Mouse (Mus musculus) heart, adult 9 months (tissue): Measurements from ENCODE around the gene Ppp1r36.
"Not testable (repeated sequence)": the region's sequence is repeated elsewhere in the genome, so short reads cannot be mapped to it uniquely, and the experiment has no call there.

Experiments used
- DNase-seq, 2 experiments: peaks; one replicate each; pipeline ENCODE4 v3.0.0; 2022; ENCODE audit warnings: low spot score in 2 of 2

Ppp1r36 gene

DNA sequence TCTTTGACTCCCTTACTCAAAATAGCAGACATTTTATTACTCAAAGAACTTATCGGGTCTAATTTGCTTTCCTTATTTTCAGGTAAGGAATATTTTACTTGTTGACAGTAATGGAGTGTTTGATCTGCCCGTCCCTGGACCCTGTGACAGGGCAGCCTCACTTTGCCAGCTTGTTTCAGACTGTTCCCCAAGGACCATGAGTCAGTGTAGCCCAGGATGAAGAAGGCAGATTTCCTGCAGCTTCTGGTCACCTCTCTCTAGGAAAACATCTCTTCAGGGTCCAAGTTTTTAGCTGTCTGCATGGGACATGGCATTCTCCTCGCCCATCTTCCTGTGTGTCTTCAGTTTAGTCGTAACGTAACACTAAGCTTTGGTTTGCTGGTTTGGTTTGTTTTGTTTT, 20.1 kb upstream of the Ppp1r36 start:
- no peak for DNase-seq

GRCm38 (mm10) chr12:76401674-76402073, 15.7 kb upstream of the Ppp1r36 start:
- DNase-seq: no peak

DNA sequence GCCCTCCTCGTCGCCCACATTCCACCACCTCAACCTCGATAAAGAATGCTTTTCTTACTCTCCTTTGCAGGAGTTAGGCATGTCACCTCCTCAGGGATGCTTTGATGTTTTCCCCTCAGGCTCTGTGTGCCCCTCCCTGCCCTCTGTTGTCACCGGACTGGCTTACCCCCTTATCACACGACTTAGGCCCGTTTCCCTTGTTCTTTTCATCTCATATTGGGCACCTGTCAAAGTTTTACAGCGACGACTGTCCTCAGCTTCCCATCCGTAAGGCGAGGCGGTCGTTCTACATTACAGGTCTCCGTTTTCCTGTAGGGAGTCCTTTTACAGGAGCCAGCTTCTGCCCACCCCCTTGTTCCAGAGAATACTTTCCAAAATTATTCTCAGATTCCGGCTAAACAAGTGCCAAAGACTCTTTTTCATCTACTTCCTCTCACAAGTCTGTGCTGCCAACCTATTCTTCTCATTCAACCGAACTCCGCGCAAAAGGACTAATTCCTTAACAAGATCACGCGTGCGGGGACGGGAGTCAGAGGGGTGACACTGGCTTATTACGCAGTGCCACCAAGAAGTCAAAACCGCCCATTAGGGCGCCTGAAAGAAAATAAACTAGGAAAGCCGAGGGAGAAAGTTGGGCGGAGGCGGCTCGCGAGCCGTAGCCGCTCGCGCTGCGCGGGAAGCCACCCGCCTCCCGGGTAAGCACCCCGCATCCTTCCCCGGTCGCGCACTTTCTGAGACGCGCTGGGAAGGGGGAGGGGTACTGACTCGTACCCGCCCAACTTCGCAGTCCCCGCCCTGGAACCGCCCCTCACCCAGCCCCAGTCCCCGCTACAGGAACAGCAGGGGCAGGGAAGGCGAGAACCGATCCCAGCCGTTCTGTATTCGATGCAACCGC, 14.1 kb upstream of the Ppp1r36 start:
- peak in 1 of 2 experiments; percentile 10 for DNase-seq

- DNase-seq: peak; percentile 100
Measured at GRCm38 (mm10) chr12:76403886-76404537, 13.3 kb upstream of the Ppp1r36 start, which contains the start of gene Hspa2. TSS of gene Hspa2 (plus strand) at chr12:76404176.

DNA sequence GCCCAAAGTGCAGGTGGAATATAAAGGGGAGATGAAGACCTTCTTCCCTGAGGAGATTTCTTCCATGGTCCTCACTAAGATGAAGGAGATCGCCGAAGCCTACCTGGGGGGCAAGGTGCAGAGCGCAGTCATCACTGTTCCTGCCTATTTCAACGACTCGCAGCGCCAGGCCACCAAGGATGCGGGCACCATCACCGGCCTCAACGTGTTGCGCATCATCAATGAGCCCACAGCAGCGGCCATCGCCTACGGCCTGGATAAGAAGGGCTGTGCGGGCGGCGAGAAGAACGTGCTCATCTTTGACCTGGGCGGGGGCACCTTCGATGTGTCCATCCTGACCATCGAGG, 12.5 kb upstream of the Ppp1r36 start:
- DNase-seq: peak in 1 of 2 experiments; percentile 7

- peak; percentile 12 to 18 for DNase-seq
Measured at GRCm38 (mm10) chr12:76405183-76405970, 12.0 kb upstream of the Ppp1r36 start.

GRCm38 (mm10) chr12:76405971-76406370, 11.4 kb upstream of the Ppp1r36 start:
- DNase-seq: peak in 1 of 2 experiments; percentile 18

DNA sequence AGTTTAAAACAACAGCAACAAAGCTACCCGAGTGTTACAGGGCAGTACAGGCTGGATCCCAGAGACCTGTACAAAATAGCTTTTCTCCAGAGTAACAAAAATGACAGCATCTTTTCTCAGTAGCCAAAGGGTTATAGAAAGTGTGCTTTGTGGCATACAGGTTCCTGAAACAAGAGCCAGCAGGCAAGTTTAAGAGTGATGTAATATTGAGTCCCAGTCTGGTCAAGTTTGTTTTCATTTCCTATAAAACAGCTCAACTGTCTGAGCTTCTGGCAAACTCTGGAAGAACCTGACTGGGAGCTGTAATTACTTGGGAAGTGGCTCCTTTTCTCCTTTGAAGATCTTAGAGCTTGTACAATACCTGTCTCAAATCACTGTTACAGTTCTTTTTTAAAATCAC, 10.2 kb upstream of the Ppp1r36 start:
- no peak for DNase-seq

DNA sequence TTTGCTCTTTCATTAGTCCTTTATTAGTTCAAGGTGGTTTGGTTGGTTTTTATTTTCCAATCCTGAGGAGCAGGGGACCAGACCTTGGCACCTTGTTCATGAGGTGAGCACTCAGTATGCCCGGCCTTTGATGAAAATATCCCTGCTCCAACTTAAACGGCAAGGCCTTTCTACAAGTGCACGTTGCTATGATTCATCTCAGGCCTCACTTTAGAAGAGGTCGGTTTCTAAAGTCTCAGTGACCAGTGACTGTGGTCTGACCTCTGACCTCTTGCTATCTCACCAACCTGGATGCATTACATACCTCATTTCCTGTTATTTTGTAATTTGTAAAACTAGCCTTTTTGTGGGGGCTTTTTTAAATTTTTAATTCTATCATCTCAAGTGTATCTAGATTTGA, 8.2 kb upstream of the Ppp1r36 start:
- DNase-seq: no peak

DNA sequence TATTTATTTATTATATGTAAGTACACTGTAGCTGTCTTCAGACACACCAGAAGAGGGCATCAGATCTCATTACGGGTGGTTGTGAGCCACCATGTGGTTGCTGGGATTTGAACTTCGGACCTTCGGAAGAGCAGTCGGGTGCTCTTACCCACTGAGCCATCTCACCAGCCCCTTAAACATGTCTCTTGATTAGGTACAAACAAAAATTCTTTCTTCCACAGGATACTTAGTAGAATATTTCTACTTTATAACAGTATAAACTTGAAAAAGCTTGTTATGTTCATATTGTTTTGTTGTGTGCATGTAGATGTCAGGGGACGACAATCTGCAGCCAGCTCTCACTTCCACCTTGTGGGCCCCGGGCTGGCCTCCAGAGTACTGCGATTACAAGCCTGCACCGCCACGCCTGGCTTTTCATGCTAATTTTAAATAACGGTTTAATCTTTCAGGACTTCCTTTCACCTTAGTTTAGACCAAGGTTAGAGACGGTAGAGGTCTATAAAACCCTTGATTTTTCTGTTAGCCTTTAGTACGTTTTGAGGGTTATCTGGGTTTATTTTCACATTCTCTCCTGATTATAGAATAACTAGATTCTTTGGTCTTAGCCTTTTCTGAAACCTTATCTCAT, 1.8 kb upstream of the Ppp1r36 start:
- DNase-seq: no peak

GRCm38 (mm10) chr12:76418346-76418745, 1.0 kb downstream of the Ppp1r36 start:
- DNase-seq: no peak

DNA sequence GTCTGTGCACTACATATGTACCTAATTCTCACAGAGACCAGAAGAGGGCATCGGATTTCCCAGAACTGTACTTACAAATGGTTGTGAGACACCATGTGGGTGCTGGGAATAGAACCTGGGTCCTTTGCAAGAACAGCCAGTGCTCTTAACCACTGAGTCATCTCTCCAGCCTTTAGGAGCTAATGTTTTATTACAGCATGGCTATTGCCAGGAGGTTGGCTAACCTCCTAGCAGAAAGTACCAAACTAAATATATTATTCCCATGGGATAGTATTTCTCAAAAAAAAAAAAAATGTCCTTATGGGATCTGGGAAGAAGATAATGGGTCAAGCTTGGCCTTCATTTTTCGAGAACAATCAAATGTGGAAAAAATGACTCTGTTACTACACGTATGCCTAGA, 7.9 kb downstream of the Ppp1r36 start:
- DNase-seq: no peak

- no peak for DNase-seq
Measured at GRCm38 (mm10) chr12:76427546-76427945, 10.2 kb downstream of the Ppp1r36 start.

DNA sequence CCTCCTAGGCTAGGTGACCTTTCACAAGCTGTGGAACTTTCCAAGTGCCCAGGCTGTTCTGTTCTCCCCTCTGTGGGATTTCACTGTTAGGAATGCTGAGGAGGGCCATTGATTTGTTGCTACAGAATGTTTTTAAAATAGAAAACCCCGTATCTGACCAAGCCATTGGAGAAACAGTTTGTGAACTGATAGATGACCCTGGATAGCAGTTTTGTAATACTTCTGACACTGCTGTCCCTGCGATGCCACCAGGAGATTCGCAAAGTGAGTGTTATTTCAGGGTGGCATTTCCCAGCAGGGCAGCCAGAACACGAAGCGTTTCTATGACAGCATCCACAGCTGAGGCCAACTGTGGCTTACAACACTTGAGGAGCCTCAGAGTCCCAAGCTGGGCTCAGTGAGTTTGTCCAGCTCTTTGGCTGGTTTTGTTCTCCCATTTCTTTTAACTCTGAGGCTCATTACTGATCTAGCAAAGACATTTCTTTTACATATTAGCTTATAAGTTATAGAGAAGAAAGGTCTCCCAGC, 13.6 kb downstream of the Ppp1r36 start:
- DNase-seq: no peak

- DNase-seq: peak in 1 of 2 experiments; percentile 10
Measured at GRCm38 (mm10) chr12:76431431-76431830, 14.1 kb downstream of the Ppp1r36 start.

- no peak for DNase-seq
Measured at GRCm38 (mm10) chr12:76434111-76434510, 16.8 kb downstream of the Ppp1r36 start.

DNA sequence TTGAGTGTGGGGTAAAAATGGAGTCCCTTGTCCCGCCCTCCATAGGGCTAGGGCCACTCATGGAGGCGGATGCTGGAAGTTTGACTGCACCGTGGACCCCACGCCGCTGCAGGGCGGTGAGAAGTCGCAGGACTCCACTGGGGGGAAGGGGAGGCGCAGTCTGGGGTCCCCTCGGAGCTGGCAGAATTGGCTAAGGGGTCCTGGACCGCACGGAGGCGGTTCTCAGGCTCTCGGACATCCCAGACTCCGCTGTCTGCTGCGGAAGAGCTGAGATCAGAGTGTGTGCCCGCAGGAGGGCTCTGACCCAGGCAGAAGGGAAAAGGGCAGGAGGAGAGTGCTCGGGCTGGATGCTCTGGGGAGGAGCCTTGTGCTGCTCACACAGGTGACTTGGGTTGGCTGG, 17.7 kb downstream of the Ppp1r36 start:
- no peak for DNase-seq

GRCm38 (mm10) chr12:76435549-76435948, 18.2 kb downstream of the Ppp1r36 start:
- DNase-seq: no peak

DNA sequence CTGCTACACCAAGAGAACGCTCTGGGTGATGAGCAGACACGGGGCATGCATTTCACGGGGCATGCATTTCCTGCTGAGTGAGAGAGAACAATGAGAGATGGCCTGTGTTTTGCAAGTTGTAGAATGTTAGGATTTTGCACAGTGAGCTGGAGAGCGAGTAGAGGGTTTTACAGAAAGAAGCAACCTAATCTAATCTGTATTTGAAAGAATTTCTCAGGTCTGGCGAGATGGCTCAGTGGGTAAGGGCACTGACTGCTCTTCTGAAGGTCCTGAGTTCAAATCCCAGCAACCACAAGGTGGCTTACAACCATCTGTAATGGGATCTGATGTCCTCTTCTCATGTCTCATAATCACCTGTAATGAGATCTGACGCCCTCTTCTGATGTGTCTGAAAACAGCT, 26.1 kb downstream of the Ppp1r36 start:
- DNase-seq: not testable (repeated sequence)

DNA sequence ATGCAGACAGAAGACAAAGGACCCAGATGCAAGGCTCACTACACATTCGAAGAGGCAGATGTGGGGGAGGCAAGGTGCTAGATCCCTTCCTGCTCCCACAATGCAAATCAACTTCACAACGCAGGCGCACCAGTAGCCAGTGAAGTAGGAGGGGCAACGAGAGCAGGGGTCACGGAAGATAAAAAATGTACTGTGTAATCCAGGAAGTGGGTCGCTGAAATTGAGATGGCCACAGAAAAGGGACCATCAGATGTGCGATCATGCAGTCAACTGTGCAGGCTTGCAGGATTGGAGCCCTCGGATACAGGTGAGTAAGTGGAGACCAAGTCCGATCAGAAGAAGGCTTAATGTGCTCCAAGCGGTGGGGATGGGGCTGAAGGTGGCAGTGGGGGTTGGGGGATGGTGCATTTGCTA, 27.0 kb downstream of the Ppp1r36 start:
- no peak for DNase-seq

DNA sequence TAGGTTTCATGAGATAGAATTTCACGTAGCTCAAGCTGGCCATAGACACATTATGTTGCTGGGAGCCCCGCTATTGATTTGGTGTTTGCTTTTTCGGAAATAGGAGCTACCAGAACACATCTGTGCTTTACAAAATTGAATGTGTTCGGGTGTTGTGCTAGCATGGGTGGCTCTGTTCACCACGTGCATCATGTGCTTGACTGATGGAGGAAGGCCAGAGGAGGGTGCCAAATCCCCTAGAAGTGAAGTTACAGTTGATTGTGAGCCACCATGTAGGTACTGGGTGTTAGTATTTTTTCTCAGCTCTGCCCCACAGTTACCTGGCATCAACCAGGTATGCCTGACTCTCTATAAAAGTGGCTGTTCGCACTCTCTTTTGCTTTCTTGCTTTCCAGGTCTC, 27.5 kb downstream of the Ppp1r36 start:
- DNase-seq: no peak

- no peak for DNase-seq
Measured at GRCm38 (mm10) chr12:76446201-76446600, 28.9 kb downstream of the Ppp1r36 start.
